Mouse (Mus musculus): ENCODE data around the gene Zswim1. TPM values are rescaled to one million over a fixed set of nuclear protein-coding genes. Genes with fewer than 3 reads are reported as not detected.
"Not testable (repeated sequence)": the region's sequence is repeated elsewhere in the genome, so short reads cannot be mapped to it uniquely, and the experiment has no call there.

The Zswim1 gene
- polyA plus RNA-seq, 1 experiment from 2014 or later: 20.4 TPM

GRCm38 (mm10) chr2:164795868-164796267 lies 26.6 kb upstream of the Zswim1 start:
- no peaks in the 10 kb centered on the region for H3K4me1 ChIP-seq (ENCODE audit: control insufficient read depth, insufficient read depth, low read length)
- no peak overlapping the region for H3K27ac ChIP-seq (replicated peaks; ENCODE audit: low read depth, low read length)
- H3K9ac ChIP-seq (replicated peaks; ENCODE audit: low read length): no peak overlapping the region
- H3K4me3 ChIP-seq (ENCODE audit: low read depth, low read length): no peak overlapping the region
- peaks cover 4% of the 10 kb centered on the region for H3K36me3 ChIP-seq (replicated peaks; ENCODE audit: control insufficient read depth, insufficient read depth, low read depth, low read length)
- no peak for ATAC-seq (replicated peaks; ENCODE audit: insufficient number of reproducible peaks, low FRiP score, low TSS enrichment, low read depth)
- no peak for DNase-seq (ENCODE audit: low spot score)
- H3K9me3 ChIP-seq (replicated peaks; ENCODE audit: control insufficient read depth, low read length): no peaks in the 10 kb centered on the region
- H3K4me2 ChIP-seq (ENCODE audit: low read depth, low read length): no peak overlapping the region
- H3K27me3 ChIP-seq (ENCODE audit: control insufficient read depth, insufficient read depth, low read length): no peaks in the 10 kb centered on the region
- 87% methylated on average over 4 of the region's 4 CpGs for WGBS

- not testable (repeated sequence) for H3K4me1 ChIP-seq (ENCODE audit: control insufficient read depth, insufficient read depth, low read length); H3K36me3 ChIP-seq (replicated peaks; ENCODE audit: control insufficient read depth, insufficient read depth, low read depth, low read length); H3K9me3 ChIP-seq (replicated peaks; ENCODE audit: control insufficient read depth, low read length); ATAC-seq (replicated peaks; ENCODE audit: insufficient number of reproducible peaks, low FRiP score, low TSS enrichment, low read depth); DNase-seq (ENCODE audit: low spot score); H3K4me3 ChIP-seq (ENCODE audit: low read depth, low read length); H3K27ac ChIP-seq (replicated peaks; ENCODE audit: low read depth, low read length); H3K4me2 ChIP-seq (ENCODE audit: low read depth, low read length); H3K9ac ChIP-seq (replicated peaks; ENCODE audit: low read length); H3K27me3 ChIP-seq (ENCODE audit: control insufficient read depth, insufficient read depth, low read length)
- WGBS: 80% methylated on average over 5 of the region's 6 CpGs
Observed at GRCm38 (mm10) chr2:164798554-164798953, 23.9 kb upstream of the Zswim1 start.

- no peak for DNase-seq (ENCODE audit: low spot score)
- WGBS: 94% methylated on average over 13 of the region's 13 CpGs
Observed at GRCm38 (mm10) chr2:164800252-164801004, 22.1 kb upstream of the Zswim1 start.

GRCm38 (mm10) chr2:164803201-164803920 lies 19.1 kb upstream of the Zswim1 start:
- no peak for ATAC-seq (replicated peaks; ENCODE audit: insufficient number of reproducible peaks, low FRiP score, low TSS enrichment, low read depth)
- Histone ChIP-seq H3K27ac (replicated peaks; ENCODE audit: low read depth, low read length) (no peak overlapping the region), H3K4me3 (ENCODE audit: low read depth, low read length) (no peak overlapping the region), H3K9ac (replicated peaks; ENCODE audit: low read length) (no peak overlapping the region; the same call in 1 of the 2 replicates), H3K27me3 (ENCODE audit: control insufficient read depth, insufficient read depth, low read length) (no peaks in the 10 kb centered on the region), H3K9me3 (replicated peaks; ENCODE audit: control insufficient read depth, low read length) (no peaks in the 10 kb centered on the region), H3K4me2 (ENCODE audit: low read depth, low read length) (peak overlapping the region; percentile 54; the same call in 1 of the 2 replicates), H3K4me1 (ENCODE audit: control insufficient read depth, insufficient read depth, low read length) (no peaks in the 10 kb centered on the region), H3K36me3 (replicated peaks; ENCODE audit: control insufficient read depth, insufficient read depth, low read depth, low read length) (no peaks in the 10 kb centered on the region; the same call in 1 of the 2 replicates)
- WGBS: 93% methylated on average over 16 of the region's 16 CpGs
- no peak for DNase-seq (ENCODE audit: low spot score)

More at GRCm38 (mm10) chr2:164800252-164801004, 22.1 kb upstream of the Zswim1 start:
- Histone ChIP-seq H3K9ac (replicated peaks; ENCODE audit: low read length) (no peak overlapping the region), H3K27me3 (ENCODE audit: control insufficient read depth, insufficient read depth, low read length) (no peaks in the 10 kb centered on the region), H3K4me2 (ENCODE audit: low read depth, low read length) (no peak overlapping the region), H3K4me1 (ENCODE audit: control insufficient read depth, insufficient read depth, low read length) (no peaks in the 10 kb centered on the region), H3K9me3 (replicated peaks; ENCODE audit: control insufficient read depth, low read length) (no peaks in the 10 kb centered on the region), H3K27ac (replicated peaks; ENCODE audit: low read depth, low read length) (no peak overlapping the region), H3K36me3 (replicated peaks; ENCODE audit: control insufficient read depth, insufficient read depth, low read depth, low read length) (no peaks in the 10 kb centered on the region; the same call in none of the 2 replicates), H3K4me3 (ENCODE audit: low read depth, low read length) (no peak overlapping the region)
- no peak for ATAC-seq (replicated peaks; ENCODE audit: insufficient number of reproducible peaks, low FRiP score, low TSS enrichment, low read depth)

DNA sequence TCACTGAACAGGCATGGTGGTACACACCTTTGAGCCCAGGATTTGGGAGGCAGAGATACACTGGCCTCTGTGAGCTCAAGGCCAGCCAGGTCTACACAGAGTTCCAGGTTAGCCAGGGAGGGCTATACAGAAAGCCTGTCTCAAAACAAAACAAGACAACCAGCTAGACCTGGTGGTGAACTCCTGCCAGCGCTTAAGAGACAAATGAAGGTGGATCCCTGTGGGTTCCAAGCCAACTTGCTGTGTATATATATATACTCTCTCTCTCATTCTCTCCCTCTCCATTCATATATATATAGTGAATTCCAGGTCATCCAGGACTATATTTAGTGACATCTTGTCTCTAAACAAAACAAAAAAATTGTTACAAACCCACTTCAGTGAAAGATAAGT lies 18.6 kb upstream of the Zswim1 start:
- Histone ChIP-seq H3K4me2 (ENCODE audit: low read depth, low read length) (peak overlapping the region; percentile 54), H3K36me3 (replicated peaks; ENCODE audit: control insufficient read depth, insufficient read depth, low read depth, low read length) (no peaks in the 10 kb centered on the region; the same call in 1 of the 2 replicates), H3K27ac (replicated peaks; ENCODE audit: low read depth, low read length) (no peak overlapping the region), H3K4me1 (ENCODE audit: control insufficient read depth, insufficient read depth, low read length) (no peaks in the 10 kb centered on the region), H3K27me3 (ENCODE audit: control insufficient read depth, insufficient read depth, low read length) (no peaks in the 10 kb centered on the region), H3K4me3 (ENCODE audit: low read depth, low read length) (peak overlapping the region; percentile 81), H3K9ac (replicated peaks; ENCODE audit: low read length) (peak overlapping the region; percentile 79), H3K9me3 (replicated peaks; ENCODE audit: control insufficient read depth, low read length) (no peaks in the 10 kb centered on the region)
- ATAC-seq (replicated peaks; ENCODE audit: insufficient number of reproducible peaks, low FRiP score, low TSS enrichment, low read depth): no peak
- 45% methylated on average over 1 of the region's 1 CpGs for WGBS
- DNase-seq (ENCODE audit: low spot score): no peak

GRCm38 (mm10) chr2:164804533-164805331 lies 17.8 kb upstream of the Zswim1 start, which contains the start of the genes Acot8 and Zswim3:
TSS of gene Acot8 (minus strand) at chr2:164804882.
TSS of gene Zswim3 (plus strand) at chr2:164805098.
- ATAC-seq (replicated peaks; ENCODE audit: insufficient number of reproducible peaks, low FRiP score, low TSS enrichment, low read depth) (peak; percentile 93), DNase-seq (ENCODE audit: low spot score) (peak; percentile 99)
- under 1% methylated on average over 47 of the region's 47 CpGs for WGBS
- Histone ChIP-seq H3K27ac (replicated peaks; ENCODE audit: low read depth, low read length) (peak within 1 kb of the TSS; percentile 28), H3K4me1 (ENCODE audit: control insufficient read depth, insufficient read depth, low read length) (no peaks in the 10 kb centered on the region), H3K4me2 (ENCODE audit: low read depth, low read length) (peak within 1 kb of the TSS; percentile 83), H3K36me3 (replicated peaks; ENCODE audit: control insufficient read depth, insufficient read depth, low read depth, low read length) (no peaks in the 10 kb centered on the region; the same call in 1 of the 2 replicates), H3K27me3 (ENCODE audit: control insufficient read depth, insufficient read depth, low read length) (no peaks in the 10 kb centered on the region), H3K9ac (replicated peaks; ENCODE audit: low read length) (peak within 1 kb of the TSS; percentile 79), H3K4me3 (ENCODE audit: low read depth, low read length) (peak within 1 kb of the TSS; percentile 81), H3K9me3 (replicated peaks; ENCODE audit: control insufficient read depth, low read length) (no peaks in the 10 kb centered on the region)

DNA sequence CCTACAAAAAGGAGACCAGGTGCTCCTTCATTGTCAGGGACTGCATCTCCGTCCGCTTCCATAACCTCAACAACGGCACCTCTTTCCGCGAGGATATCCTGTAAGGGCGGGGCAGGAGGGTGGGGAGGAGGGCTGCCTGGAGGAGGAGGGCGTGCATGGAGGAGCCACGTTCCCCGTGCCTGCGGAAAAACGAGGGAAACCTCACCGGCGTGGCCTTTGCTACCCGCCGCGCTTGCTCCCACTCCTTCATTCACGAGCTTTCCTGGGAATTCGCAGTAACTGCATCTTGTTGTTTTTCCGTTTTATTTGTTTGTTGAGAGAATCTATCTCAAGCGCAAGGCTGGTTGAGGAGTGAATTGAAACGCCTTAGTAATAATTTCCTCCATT lies 17.2 kb upstream of the Zswim1 start:
- H3K27me3 ChIP-seq (ENCODE audit: control insufficient read depth, insufficient read depth, low read length): no peaks in the 10 kb centered on the region
- no peak for DNase-seq (ENCODE audit: low spot score)
- peak overlapping the region; percentile 81 for H3K4me3 ChIP-seq (ENCODE audit: low read depth, low read length)
- no peaks in the 10 kb centered on the region for H3K9me3 ChIP-seq (replicated peaks; ENCODE audit: control insufficient read depth, low read length)
- WGBS: 2% methylated on average over 21 of the region's 21 CpGs
- H3K36me3 ChIP-seq (replicated peaks; ENCODE audit: control insufficient read depth, insufficient read depth, low read depth, low read length): no peaks in the 10 kb centered on the region; the same call in 1 of the 2 replicates
- H3K27ac ChIP-seq (replicated peaks; ENCODE audit: low read depth, low read length): peak overlapping the region; percentile 23; the same call in 1 of the 2 replicates
- H3K4me1 ChIP-seq (ENCODE audit: control insufficient read depth, insufficient read depth, low read length): no peaks in the 10 kb centered on the region
- peak; percentile 65; the same call in 1 of the 2 replicates for ATAC-seq (replicated peaks; ENCODE audit: insufficient number of reproducible peaks, low FRiP score, low TSS enrichment, low read depth)
- peak overlapping the region; percentile 83 for H3K4me2 ChIP-seq (ENCODE audit: low read depth, low read length)
- H3K9ac ChIP-seq (replicated peaks; ENCODE audit: low read length): peak overlapping the region; percentile 69

Measured in embryonic facial prominence, embryonic 11.5 days (tissue).